Mouse (Mus musculus) limb, embryonic 13.5 days (tissue): ENCODE measurements around the gene Chtf18. TPM values are rescaled to one million over a fixed set of nuclear protein-coding genes. Genes with fewer than 3 reads are reported as not detected.

ENCODE experiments used
- ATAC-seq: fragments of 200-750 bp; cut with Nextera tagmentation; 2 replicates; pipeline ENCODE4 v1.8.0; 2017; ENCODE audit warnings: low read depth, moderate number of reproducible peaks, moderate TSS enrichment; ENCODE audit not compliant: low FRiP score
- H3K27ac ChIP-seq: fragments of 300-500 bp; sonication (generic); 2 replicates; pipeline ENCODE4 v1.5.1; 2015; ENCODE audit warnings: inconsistent platforms, mild to moderate bottlenecking, moderate library complexity
- H3K27me3 ChIP-seq: fragments of 300-500 bp; sonication (generic); 2 replicates; pipeline ENCODE4 v1.6.1; 2015; ENCODE audit warnings: mild to moderate bottlenecking, inconsistent platforms
- H3K36me3 ChIP-seq: fragments of 300-500 bp; sonication (generic); 2 replicates; pipeline ENCODE4 v1.6.1; 2015; ENCODE audit warnings: inconsistent platforms, mild to moderate bottlenecking, moderate library complexity
- H3K4me1 ChIP-seq: fragments of 300-500 bp; sonication (generic); 2 replicates; pipeline ENCODE4 v1.6.1; 2015; ENCODE audit warnings: inconsistent platforms
- H3K4me2 ChIP-seq: fragments of 300-500 bp; sonication (generic); replicated peaks from 2 replicates; pipeline ENCODE4 v1.6.1; 2015; ENCODE audit warnings: inconsistent platforms, mild to moderate bottlenecking, moderate library complexity
- H3K4me3 ChIP-seq: fragments of 300-500 bp; sonication (generic); 2 replicates; pipeline ENCODE4 v1.5.1; 2015; ENCODE audit warnings: moderate library complexity, mild to moderate bottlenecking, inconsistent platforms
- H3K9ac ChIP-seq: fragments of 300-500 bp; sonication (generic); 2 replicates; pipeline ENCODE4 v1.6.1; 2015; ENCODE audit warnings: mild to moderate bottlenecking, inconsistent platforms
- H3K9me3 ChIP-seq: fragments of 300-500 bp; sonication (generic); 2 replicates; pipeline ENCODE4 v1.6.1; 2016; ENCODE audit warnings: inconsistent platforms
- WGBS: fragments of 180-500 bp; shearing (Covaris S2); methylation state at CpG from one replicate; pipeline ENCODE4 v1.1.7; 2015; 5-methylcytosine and 5-hydroxymethylcytosine counted together
- microRNA-seq: library from miRNA; unstranded; fragments of <30 nt; microRNA quantifications from one replicate; pipeline ENCODE4, GENCODE M21; 2016
- polyA plus RNA-seq: library from polyadenylated mRNA; unstranded; fragments of >200 nt; fragmentation: Nextera tagmentation; extraction: Ambion mirVana; gene quantifications from 2 replicates; pipeline ENCODE4 v1.2.1, GENCODE M21; 2015

Gene Chtf18
- polyA plus RNA-seq, 1 experiment from 2014 or later = 32.2 TPM

- 0 out of 2 replicates have a peak overlapping the region, but pooled peaks have one; percentile 25 for H3K9ac ChIP-seq
- H3K4me1 ChIP-seq = peaks cover 4% of the 10 kb centered on the region; the same call in 1 of the 2 replicates
- 32% methylated on average over 1 of the region's 1 CpGs for WGBS
- 0 out of 2 replicates have a peak, but pooled peaks have one; percentile 19 for ATAC-seq
- no peaks in the 10 kb centered on the region for H3K9me3 ChIP-seq
- H3K36me3 ChIP-seq = no peaks in the 10 kb centered on the region
- no peak overlapping the region for H3K4me3 ChIP-seq
- H3K27ac ChIP-seq = no peak overlapping the region
- no peaks in the 10 kb centered on the region for H3K27me3 ChIP-seq
- H3K4me2 ChIP-seq = no peak overlapping the region
Observed at GRCm38 (mm10) chr17:25696263-25696662, 31.0 kb downstream of the Chtf18 start.

GRCm38 (mm10) chr17:25688922-25689321, 38.3 kb downstream of the Chtf18 start:
- Histone ChIP-seq H3K9me3 (no peaks in the 10 kb centered on the region), H3K4me2 (no peak overlapping the region), H3K27me3 (peaks cover 2% of the 10 kb centered on the region; the same call in 1 of the 2 replicates), H3K4me3 (no peak overlapping the region), H3K27ac (no peak overlapping the region), H3K36me3 (no peaks in the 10 kb centered on the region), H3K4me1 (0 out of 2 replicates have a peak, but pooled peaks cover 5% of the 10 kb centered on the region), H3K9ac (no peak overlapping the region)
- WGBS = 77% methylated on average over 4 of the region's 4 CpGs
- no peak for ATAC-seq

- Histone ChIP-seq H3K27me3 (peaks cover 5% of the 10 kb centered on the region; the same call in 1 of the 2 replicates), H3K4me1 (0 out of 2 replicates have a peak, but pooled peaks cover 5% of the 10 kb centered on the region), H3K27ac (no peak overlapping the region), H3K9me3 (no peaks in the 10 kb centered on the region), H3K9ac (no peak overlapping the region), H3K4me2 (no peak overlapping the region), H3K4me3 (no peak overlapping the region), H3K36me3 (no peaks in the 10 kb centered on the region)
- WGBS = 43% methylated on average over 7 of the region's 7 CpGs
- no peak for ATAC-seq
Observed at GRCm38 (mm10) chr17:25686323-25686722, 40.9 kb downstream of the Chtf18 start.

- Histone ChIP-seq H3K4me1 (no peaks in the 10 kb centered on the region), H3K27ac (no peak overlapping the region), H3K36me3 (no peaks in the 10 kb centered on the region), H3K4me3 (no peak overlapping the region), H3K4me2 (no peak overlapping the region), H3K27me3 (peaks cover 3% of the 10 kb centered on the region), H3K9me3 (no peaks in the 10 kb centered on the region), H3K9ac (no peak overlapping the region)
- no peak for ATAC-seq
- 89% methylated on average over 4 of the region's 4 CpGs for WGBS
Observed at GRCm38 (mm10) chr17:25681636-25682035, 45.6 kb downstream of the Chtf18 start.

- no peak overlapping the region for H3K9ac ChIP-seq
- ATAC-seq = no peak
- no peak overlapping the region for H3K27ac ChIP-seq
- peaks cover 3% of the 10 kb centered on the region; the same call in 1 of the 2 replicates for H3K9me3 ChIP-seq
- H3K4me1 ChIP-seq = no peaks in the 10 kb centered on the region
- H3K27me3 ChIP-seq = peaks cover 3% of the 10 kb centered on the region; the same call in 1 of the 2 replicates
- 11% methylated on average over 5 of the region's 5 CpGs for WGBS
- H3K36me3 ChIP-seq = no peaks in the 10 kb centered on the region
- no peak overlapping the region for H3K4me3 ChIP-seq
- no peak overlapping the region for H3K4me2 ChIP-seq
Observed at GRCm38 (mm10) chr17:25679818-25680217, 47.4 kb downstream of the Chtf18 start.

GRCm38 (mm10) chr17:25677969-25678368, 49.2 kb downstream of the Chtf18 start:
- H3K36me3 ChIP-seq = no peaks in the 10 kb centered on the region
- H3K27me3 ChIP-seq = no peaks in the 10 kb centered on the region; the same call in 1 of the 2 replicates
- no peak overlapping the region for H3K4me3 ChIP-seq
- H3K9ac ChIP-seq = no peak overlapping the region
- peaks cover 3% of the 10 kb centered on the region; the same call in 1 of the 2 replicates for H3K9me3 ChIP-seq
- 50% methylated on average over 6 of the region's 6 CpGs for WGBS
- no peak overlapping the region for H3K4me2 ChIP-seq
- H3K27ac ChIP-seq = no peak overlapping the region
- no peaks in the 10 kb centered on the region for H3K4me1 ChIP-seq
- no peak for ATAC-seq

- Histone ChIP-seq H3K27me3 (no peaks in the 10 kb centered on the region), H3K9ac (no peak overlapping the region), H3K27ac (no peak overlapping the region), H3K4me2 (no peak overlapping the region), H3K4me3 (no peak overlapping the region), H3K4me1 (peaks cover 11% of the 10 kb centered on the region), H3K9me3 (peaks cover 3% of the 10 kb centered on the region; the same call in 1 of the 2 replicates), H3K36me3 (no peaks in the 10 kb centered on the region)
- ATAC-seq = no peak
Observed at GRCm38 (mm10) chr17:25672982-25673381, 54.2 kb downstream of the Chtf18 start.

Small RNA genes within 50 kb of the gene (microRNA-seq; reads per million reads assigned to microRNA genes)
- not detected for gene Gm25083

Other genes with a start within 250 kb of the Chtf18 start
- 0.24 and 0.29 TPM in 2 replicates for gene Sstr5, start 230.1 kb downstream of the Chtf18 start, polyA plus RNA-seq
- 15.0 and 16.5 TPM in 2 replicates for gene Sox8, start 156.7 kb downstream of the Chtf18 start, polyA plus RNA-seq
- gene Lmf1, start 148.3 kb downstream of the Chtf18 start, polyA plus RNA-seq = 31.2 and 33.2 TPM in 2 replicates
- gene Gng13, start 10.2 kb downstream of the Chtf18 start, polyA plus RNA-seq = 1.7 and 2.6 TPM in 2 replicates
- gene Rpusd1, start 251 bp upstream of the Chtf18 start, polyA plus RNA-seq = 25.8 and 27.0 TPM in 2 replicates
- gene Mslnl, start 8.6 kb upstream of the Chtf18 start, polyA plus RNA-seq = not detected in 2 replicates
- gene Msln, start 27.0 kb upstream of the Chtf18 start, polyA plus RNA-seq = not detected in 2 replicates
- 25.5 and 25.7 TPM in 2 replicates for gene Narfl, start 46.4 kb upstream of the Chtf18 start, polyA plus RNA-seq
- 85.1 and 98.6 TPM in 2 replicates for gene Haghl, start 58.3 kb upstream of the Chtf18 start, polyA plus RNA-seq
- 0.27 and 0.31 TPM in 2 replicates for gene Ccdc78, start 59.2 kb upstream of the Chtf18 start, polyA plus RNA-seq
- 65.5 and 73.1 TPM in 2 replicates for gene Fam173a, start 65.5 kb upstream of the Chtf18 start, polyA plus RNA-seq
- 2.2 TPM in 1 of 2 replicates, not detected in the other for gene AC134908.4, start 68.2 kb upstream of the Chtf18 start, polyA plus RNA-seq
- gene Metrn, start 69.7 kb upstream of the Chtf18 start, polyA plus RNA-seq = 50.7 and 52.5 TPM in 2 replicates
- gene Fbxl16, start 81.7 kb upstream of the Chtf18 start, polyA plus RNA-seq = 2.2 and 2.8 TPM in 2 replicates
- gene Wdr24, start 96.2 kb upstream of the Chtf18 start, polyA plus RNA-seq = 25.2 and 27.7 TPM in 2 replicates
- 57.9 and 60.7 TPM in 2 replicates for gene Jmjd8, start 101.4 kb upstream of the Chtf18 start, polyA plus RNA-seq
- 359 and 366 TPM in 2 replicates for gene Stub1, start 106.0 kb upstream of the Chtf18 start, polyA plus RNA-seq
- gene Rhbdl1, start 109.9 kb upstream of the Chtf18 start, polyA plus RNA-seq = 1.4 and 1.6 TPM in 2 replicates
- 1.5 and 1.9 TPM in 2 replicates for gene Gm20683, start 114.3 kb upstream of the Chtf18 start, polyA plus RNA-seq
- gene Rhot2, start 117.4 kb upstream of the Chtf18 start, polyA plus RNA-seq = 25.7 and 26.8 TPM in 2 replicates
- 24.9 and 26.2 TPM in 2 replicates for gene Wdr90, start 134.1 kb upstream of the Chtf18 start, polyA plus RNA-seq
- 9.8 and 12.2 TPM in 2 replicates for gene Mcrip2, start 141.3 kb upstream of the Chtf18 start, polyA plus RNA-seq
- gene Mettl26, start 147.7 kb upstream of the Chtf18 start, polyA plus RNA-seq = 56.1 and 56.2 TPM in 2 replicates
- gene Wfikkn1, start 153.4 kb upstream of the Chtf18 start, polyA plus RNA-seq = 0.41 and 0.57 TPM in 2 replicates
- 33.4 and 37.6 TPM in 2 replicates for gene Rab40c, start 192.3 kb upstream of the Chtf18 start, polyA plus RNA-seq
- 50.2 and 50.5 TPM in 2 replicates for gene Pigq, start 217.5 kb upstream of the Chtf18 start, polyA plus RNA-seq
- not detected in 2 replicates for gene Nhlrc4, start 217.5 kb upstream of the Chtf18 start, polyA plus RNA-seq
- 0.19 and 0.31 TPM in 2 replicates for gene A930017K11Rik, start 225.1 kb upstream of the Chtf18 start, polyA plus RNA-seq